Mouse (Mus musculus) ES-E14 (cell line): ENCODE measurements at regions not wholly inside any gene's neighbourhood (a gene's known extent, or its start where the extent isn't known, plus 50 kb on each side); places are given as distances from the start of the nearest gene placed in this dataset.
"Not testable (repeated sequence)": the region's sequence is repeated elsewhere in the genome, so short reads cannot be mapped to it uniquely, and the experiment has no call there.

Experiments
- DNase-seq: peaks from one replicate; pipeline ENCODE4 v3.0.0-alpha.2; 2013; ENCODE audit warnings: low read depth, low spot score
- H3K27ac ChIP-seq: 2 replicates; pipeline ENCODE4 v1.5.1; 2012; ENCODE audit warnings: low read depth, mild to moderate bottlenecking, low read length, moderate library complexity, mixed read lengths; ENCODE audit not compliant: poor library complexity, insufficient read depth, severe bottlenecking
- H3K36me3 ChIP-seq: 2 replicates; pipeline ENCODE4 v1.6.1; 2012; ENCODE audit warnings: mild to moderate bottlenecking, low read length, moderate library complexity, mixed read lengths; ENCODE audit not compliant: control insufficient read depth, poor library complexity, insufficient read depth, severe bottlenecking
- H3K4me1 ChIP-seq, 2 experiments: fragments of 150-350 bp in 1 of 2; sonication (generic) in 1 of 2; 2 replicates each; pipeline ENCODE4 v1.6.1; 2012; ENCODE audit warnings: low read length in 2 of 2, mild to moderate bottlenecking in 1 of 2, mixed read lengths in 1 of 2; ENCODE audit not compliant: control insufficient read depth in 2 of 2, insufficient read depth in 2 of 2, poor library complexity in 1 of 2
- H3K4me3 ChIP-seq, 2 experiments: fragments of 150-350 bp in 1 of 2; sonication (generic) in 1 of 2; 2 replicates each; pipeline ENCODE4 v1.5.1; 2012; ENCODE audit warnings: low read length in 2 of 2, low read depth in 1 of 2, mild to moderate bottlenecking in 1 of 2, mixed read lengths in 1 of 2; ENCODE audit not compliant: insufficient read depth in 1 of 2, poor library complexity in 1 of 2, severe bottlenecking in 1 of 2
- H3K9ac ChIP-seq: 2 replicates; pipeline ENCODE4 v1.6.1; 2012; ENCODE audit warnings: low read depth, mild to moderate bottlenecking, low read length, mixed read lengths; ENCODE audit not compliant: poor library complexity, insufficient read depth, severe bottlenecking
- H3K9me3 ChIP-seq: fragments of 150-350 bp; sonication (generic); 2 replicates; pipeline ENCODE4 v1.6.1; 2012; ENCODE audit warnings: low read depth, mild to moderate bottlenecking, low read length; ENCODE audit not compliant: control insufficient read depth, insufficient read depth
- CHD2 ChIP-seq: IDR thresholded peaks from 2 replicates; pipeline ENCODE4 v1.6.1; 2014; ENCODE audit warnings: mild to moderate bottlenecking, low read depth, low read length, inconsistent platforms
- HCFC1 ChIP-seq: IDR thresholded peaks from 2 replicates; pipeline ENCODE4 v1.6.1; 2012; ENCODE audit warnings: low read length, inconsistent platforms, borderline replicate concordance; ENCODE audit not compliant: insufficient read depth
- MAFK ChIP-seq: IDR thresholded peaks from 2 replicates; pipeline ENCODE4 v1.6.1; 2014; ENCODE audit warnings: mild to moderate bottlenecking, low read depth, low read length, inconsistent platforms; ENCODE audit not compliant: insufficient read depth
- ZC3H11A ChIP-seq: IDR thresholded peaks from 2 replicates; pipeline ENCODE4 v1.6.1; 2012; ENCODE audit warnings: low read depth, mild to moderate bottlenecking, inconsistent platforms, low read length, borderline replicate concordance
- ZNF384 ChIP-seq: IDR thresholded peaks from 2 replicates; pipeline ENCODE4 v1.6.1; 2012; ENCODE audit warnings: low read depth, low read length, inconsistent platforms
- in situ Hi-C, 2 experiments: fragments of 600-800 bp; cut with MboI; formaldehyde crosslinking; loops; one replicate each; pipeline ENCODE4 v1.15.1; 2025; ENCODE audit warnings: low sequenced_read_pairs in 2 of 2, inconsistent platforms in 1 of 2; ENCODE audit not compliant: unreplicated experiment in 2 of 2

DNA sequence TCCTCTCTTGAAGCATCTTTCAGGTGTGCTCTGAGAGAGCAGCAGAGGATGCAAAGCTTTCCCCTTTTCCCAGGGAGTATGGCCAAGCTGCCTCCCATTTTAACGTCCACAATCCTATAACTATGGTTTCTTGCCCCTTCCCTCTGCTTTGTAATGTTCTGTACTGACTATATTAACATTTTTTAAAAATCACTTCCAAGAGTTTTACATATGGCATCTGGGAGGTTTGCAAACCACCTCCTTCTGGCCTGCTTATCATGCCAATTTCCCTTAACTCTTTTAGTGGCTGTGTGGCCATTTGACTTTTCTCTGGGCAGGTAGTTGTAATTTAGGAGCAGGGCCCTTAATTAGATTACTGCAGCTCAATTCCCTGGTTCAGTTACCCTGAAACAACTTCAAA lies 486.9 kb upstream of the Stxbp6 start:
- TF ChIP-seq ZC3H11A (no peak), CHD2 (no peak), MAFK (no peak), ZNF384 (no peak), HCFC1 (no peak)
- Histone ChIP-seq H3K9me3 (no peaks in the 10 kb centered on the region), H3K4me1 (no peaks in the 10 kb centered on the region), H3K36me3 (no peaks in the 10 kb centered on the region), H3K27ac (no peak overlapping the region), H3K9ac (no peak overlapping the region), H3K4me3 (no peak overlapping the region)
- in situ Hi-C loops: no loop called here
- DNase-seq: no peak

GRCm38 (mm10) chr12:45549906-45550305 lies 475.4 kb upstream of the Stxbp6 start:
- H3K9ac ChIP-seq, H3K4me1 ChIP-seq, H3K4me3 ChIP-seq, H3K9me3 ChIP-seq, H3K36me3 ChIP-seq, H3K27ac ChIP-seq, DNase-seq, in situ Hi-C loops: not testable (repeated sequence)

- H3K9me3 ChIP-seq: no peaks in the 10 kb centered on the region
- no peaks in the 10 kb centered on the region for H3K4me1 ChIP-seq
- H3K27ac ChIP-seq: no peak overlapping the region
- H3K36me3 ChIP-seq: no peaks in the 10 kb centered on the region
- DNase-seq: no peak
- no peak overlapping the region for H3K4me3 ChIP-seq
- no peak for TF ChIP-seq HCFC1
- no peak for TF ChIP-seq ZNF384
- TF ChIP-seq CHD2: no peak
- no peak for TF ChIP-seq MAFK
- TF ChIP-seq ZC3H11A: no peak
- H3K9ac ChIP-seq: no peak overlapping the region
- in situ Hi-C loops: no loop called here
Measured at GRCm38 (mm10) chr12:45519554-45519953, 445.0 kb upstream of the Stxbp6 start.

GRCm38 (mm10) chr12:45514459-45514858 lies 439.9 kb upstream of the Stxbp6 start:
- in situ Hi-C loops: no loop called here
- DNase-seq: no peak
- Histone ChIP-seq H3K36me3 (no peaks in the 10 kb centered on the region), H3K9ac (no peak overlapping the region), H3K4me3 (no peak overlapping the region), H3K27ac (no peak overlapping the region), H3K9me3 (no peaks in the 10 kb centered on the region), H3K4me1 (no peaks in the 10 kb centered on the region)
- TF ChIP-seq MAFK: no peak
- TF ChIP-seq ZC3H11A: no peak
- TF ChIP-seq ZNF384: no peak
- TF ChIP-seq CHD2: no peak

DNA sequence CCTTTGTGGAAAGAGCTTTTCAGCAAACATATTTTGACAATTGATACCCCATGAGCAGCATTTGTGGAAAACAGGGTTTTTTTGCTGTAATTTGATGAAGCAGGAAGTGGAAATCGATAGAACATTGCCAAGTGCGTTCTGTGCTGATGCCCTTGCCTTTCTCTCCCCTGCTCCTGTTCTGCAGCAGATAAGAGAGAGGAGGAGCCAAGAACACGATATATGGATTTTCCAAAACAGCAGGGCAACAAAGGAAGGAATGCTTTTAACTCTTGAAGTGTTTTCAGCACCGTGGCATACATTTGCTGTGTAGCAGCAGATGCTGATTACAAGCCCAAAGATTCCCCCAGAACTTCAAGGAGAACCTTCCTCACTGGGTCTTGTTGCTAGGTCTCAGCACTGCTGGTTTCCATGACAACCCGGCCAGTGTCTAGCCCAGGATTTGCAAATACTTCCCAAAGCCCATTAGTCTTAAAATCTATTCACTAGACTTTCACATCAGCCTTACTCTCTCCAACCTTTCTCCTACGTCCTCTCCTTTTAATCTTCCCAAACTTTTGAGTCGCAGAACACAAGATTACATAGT lies 433.0 kb upstream of the Stxbp6 start:
- H3K36me3 ChIP-seq: no peaks in the 10 kb centered on the region
- in situ Hi-C loops: no loop called here
- no peaks in the 10 kb centered on the region for H3K9me3 ChIP-seq
- no peak overlapping the region for H3K4me3 ChIP-seq
- no peak for TF ChIP-seq HCFC1
- no peak for DNase-seq
- no peak overlapping the region for H3K27ac ChIP-seq
- H3K9ac ChIP-seq: no peak overlapping the region
- H3K4me1 ChIP-seq: no peaks in the 10 kb centered on the region
